Mouse (Mus musculus): ENCODE measurements around the gene Slc15a3. TPM values are rescaled to one million over a fixed set of nuclear protein-coding genes. Genes with fewer than 3 reads are reported as not detected.

The Slc15a3 gene
- total and polyA plus RNA-seq, 2 experiments from 2014 or later: 0.21 to 1.5 TPM

GRCm38 (mm10) chr19:10880085-10880974 lies 40.8 kb downstream of the Slc15a3 start:
- Histone ChIP-seq H3K4me2 (ENCODE audit: low read depth, low read length) (peak overlapping the region; percentile 91), H3K4me3 (ENCODE audit: low read length) (peak overlapping the region; percentile 66), H3K4me1 (ENCODE audit: insufficient read depth, low read length) (peaks cover 18% of the 10 kb centered on the region), H3K9ac (replicated peaks; ENCODE audit: low read length) (peak overlapping the region; percentile 66; the same call in 1 of the 2 replicates), H3K36me3 (ENCODE audit: insufficient read depth, low read length) (no peaks in the 10 kb centered on the region), H3K27me3 (ENCODE audit: insufficient read depth, low read length) (no peaks in the 10 kb centered on the region), H3K27ac (peak overlapping the region; percentile 98), H3K9me3 (ENCODE audit: low read length) (peaks cover 2% of the 10 kb centered on the region; the same call in 1 of the 2 replicates)
- TF ChIP-seq CTCF (IDR thresholded peaks at IDR 0.05; ENCODE audit: low read depth): peak; percentile 47
- 31% methylated on average over 7 of the region's 7 CpGs for WGBS
- ATAC-seq: no peak
- no peak for DNase-seq (ENCODE audit: low spot score)

DNA sequence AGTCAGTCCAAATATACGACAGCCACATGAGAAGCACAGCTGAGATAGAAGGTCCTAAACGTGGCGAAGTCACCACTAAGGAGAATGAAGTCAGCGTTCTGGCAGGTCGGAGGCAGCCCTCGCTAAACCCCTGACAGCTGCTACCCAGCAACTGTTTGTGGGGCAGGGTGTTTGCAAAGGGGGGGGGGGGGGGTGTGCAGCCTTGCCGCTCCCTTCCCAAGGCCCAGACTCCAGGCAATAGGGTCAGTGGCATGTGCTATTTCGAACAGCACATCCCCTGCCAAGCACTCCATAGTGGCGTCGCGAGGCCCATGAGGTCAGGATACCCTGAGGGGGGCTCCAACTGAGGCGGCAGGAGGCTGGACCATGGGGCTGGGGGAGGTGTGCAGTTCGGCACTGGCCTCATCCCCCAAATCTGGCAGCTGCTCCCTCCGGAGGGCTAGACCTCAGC lies 41.5 kb downstream of the Slc15a3 start:
- peak; percentile 79 for ATAC-seq

DNA sequence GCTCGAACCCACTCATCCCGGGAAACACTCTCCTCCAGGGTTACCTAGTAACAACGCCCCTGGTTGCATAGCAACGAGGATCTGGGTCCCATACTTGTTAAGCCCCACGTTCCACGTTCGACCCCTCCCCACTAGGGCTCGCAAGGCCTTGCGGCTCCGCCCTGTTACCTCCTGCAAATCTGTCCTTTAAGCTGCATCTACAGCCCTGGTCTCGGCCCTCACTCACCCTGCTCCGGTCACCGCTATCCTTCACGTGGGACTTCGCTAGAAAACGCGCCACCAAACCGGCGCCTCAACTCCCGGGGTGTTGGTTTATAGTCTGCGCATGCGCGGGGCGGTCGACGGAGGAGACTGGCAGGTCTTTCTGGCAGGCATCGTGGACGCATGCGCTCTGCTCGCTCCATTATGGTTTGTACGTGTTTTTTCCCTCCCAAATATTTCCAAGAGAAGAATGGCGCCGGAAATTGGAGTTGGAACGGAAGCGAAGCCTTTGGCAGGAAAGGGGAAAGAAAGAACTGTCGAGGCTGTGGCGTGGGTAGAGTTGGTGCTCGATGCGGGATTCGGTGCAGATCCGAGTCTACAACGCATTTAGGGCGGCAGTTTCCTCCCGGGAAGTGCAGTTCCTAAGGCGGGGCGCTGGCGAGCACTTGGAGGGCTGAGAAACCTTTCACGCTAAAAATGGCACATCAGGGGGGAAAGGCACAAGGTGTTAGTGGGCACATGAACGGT lies 42.1 kb downstream of the Slc15a3 start, which contains the start of gene Tmem109:
Gene Tmem109, minus strand, starts transcription at position 576 of the 729 bp plus-strand sequence.
- peak within 1 kb of the TSS; percentile 66 for H3K9ac ChIP-seq (replicated peaks; ENCODE audit: low read length)
- WGBS: under 1% methylated on average over 49 of the region's 49 CpGs
- H3K4me2 ChIP-seq (ENCODE audit: low read depth, low read length): peak within 1 kb of the TSS; percentile 91
- peaks cover 18% of the 10 kb centered on the region for H3K4me1 ChIP-seq (ENCODE audit: insufficient read depth, low read length)
- H3K36me3 ChIP-seq (ENCODE audit: insufficient read depth, low read length): no peaks in the 10 kb centered on the region
- DNase-seq (ENCODE audit: low spot score) (peak; percentile 98), ATAC-seq (peak; percentile 94)
- no peaks in the 10 kb centered on the region for H3K27me3 ChIP-seq (ENCODE audit: insufficient read depth, low read length)
- peak; percentile 61 for TF ChIP-seq CTCF (IDR thresholded peaks at IDR 0.05; ENCODE audit: low read depth)
- H3K27ac ChIP-seq: peak within 1 kb of the TSS; percentile 98
- H3K9me3 ChIP-seq (ENCODE audit: low read length): peaks cover 2% of the 10 kb centered on the region; the same call in 1 of the 2 replicates
- H3K4me3 ChIP-seq (ENCODE audit: low read length): peak within 1 kb of the TSS; percentile 66

More for the DNA sequence above, 41.5 kb downstream of the Slc15a3 start:
- TF ChIP-seq CTCF (IDR thresholded peaks at IDR 0.05; ENCODE audit: low read depth): no peak
- Histone ChIP-seq H3K36me3 (ENCODE audit: insufficient read depth, low read length) (no peaks in the 10 kb centered on the region), H3K9me3 (ENCODE audit: low read length) (peaks cover 2% of the 10 kb centered on the region; the same call in 1 of the 2 replicates), H3K9ac (replicated peaks; ENCODE audit: low read length) (peak overlapping the region; percentile 66), H3K4me2 (ENCODE audit: low read depth, low read length) (peak overlapping the region; percentile 91), H3K27ac (peak overlapping the region; percentile 98), H3K4me3 (ENCODE audit: low read length) (peak overlapping the region; percentile 66), H3K4me1 (ENCODE audit: insufficient read depth, low read length) (peaks cover 18% of the 10 kb centered on the region), H3K27me3 (ENCODE audit: insufficient read depth, low read length) (no peaks in the 10 kb centered on the region)
- 0% methylated on average over 14 of the region's 14 CpGs for WGBS
- peak; percentile 21 for DNase-seq (ENCODE audit: low spot score)

DNA sequence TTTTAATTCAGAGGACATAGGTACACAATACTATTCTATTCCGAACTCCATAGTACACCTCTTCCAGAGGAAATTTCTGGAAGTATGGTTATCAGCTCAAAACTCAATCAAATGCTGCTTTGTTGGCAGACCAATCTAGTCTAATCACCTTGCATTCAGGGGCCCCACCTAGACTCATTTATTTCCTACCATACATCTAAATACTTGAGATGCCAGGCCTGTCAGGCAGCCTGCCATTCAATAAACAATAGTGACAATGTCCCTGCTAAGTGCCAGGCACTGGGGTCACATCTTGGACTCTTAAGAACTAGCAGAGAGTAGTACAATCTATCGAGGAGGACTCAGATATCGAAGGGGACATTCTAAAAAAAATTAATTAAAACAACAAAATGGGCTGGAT lies 52.7 kb downstream of the Slc15a3 start:
- no peak for TF ChIP-seq CTCF (IDR thresholded peaks at IDR 0.05; ENCODE audit: low read depth)
- H3K9me3 ChIP-seq (ENCODE audit: low read length): no peaks in the 10 kb centered on the region
- no peak overlapping the region for H3K4me3 ChIP-seq (ENCODE audit: low read length)
- DNase-seq (ENCODE audit: low spot score) (no peak), ATAC-seq (no peak)
- H3K9ac ChIP-seq (replicated peaks; ENCODE audit: low read length): no peak overlapping the region
- H3K36me3 ChIP-seq (ENCODE audit: insufficient read depth, low read length): no peaks in the 10 kb centered on the region
- 87% methylated on average over 3 of the region's 3 CpGs for WGBS
- H3K27ac ChIP-seq: no peak overlapping the region
- H3K4me1 ChIP-seq (ENCODE audit: insufficient read depth, low read length): peaks cover 12% of the 10 kb centered on the region; the same call in 1 of the 2 replicates
- H3K4me2 ChIP-seq (ENCODE audit: low read depth, low read length): no peak overlapping the region
- H3K27me3 ChIP-seq (ENCODE audit: insufficient read depth, low read length): no peaks in the 10 kb centered on the region

DNA sequence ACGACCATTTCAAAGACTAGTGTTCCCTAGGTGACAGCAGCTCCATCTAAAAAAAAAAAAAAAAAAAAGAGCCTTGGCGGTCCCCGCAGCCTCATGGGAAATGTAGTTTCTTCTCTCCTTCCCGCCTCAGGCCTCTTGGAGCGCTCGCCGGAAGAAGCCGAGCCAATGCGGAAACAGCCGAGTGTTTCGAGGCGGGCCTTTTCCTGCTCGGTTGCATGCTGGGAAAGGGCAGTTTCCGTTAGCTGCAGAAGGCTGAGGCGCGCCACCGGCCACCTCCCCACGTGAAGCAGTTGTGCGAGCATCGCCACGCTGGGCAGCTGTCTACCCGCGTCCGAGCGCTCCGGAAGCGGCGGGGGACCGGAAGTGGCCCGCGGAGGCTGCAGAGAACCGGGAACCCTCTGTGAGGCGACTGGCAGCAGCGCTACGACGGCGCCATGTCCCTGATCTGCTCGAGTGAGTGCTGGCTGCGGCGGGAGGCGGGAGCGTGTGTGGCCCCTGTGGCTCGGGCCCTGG lies 55.5 kb downstream of the Slc15a3 start, which contains the start of gene Prpf19:
Gene Prpf19, plus strand, starts transcription at position 216 of the 513 bp plus-strand sequence.
- H3K36me3 ChIP-seq (ENCODE audit: insufficient read depth, low read length): peaks cover 23% of the 10 kb centered on the region
- ATAC-seq (peak; percentile 96), DNase-seq (ENCODE audit: low spot score) (peak; percentile 99)
- H3K9ac ChIP-seq (replicated peaks; ENCODE audit: low read length): peak within 1 kb of the TSS; percentile 94
- no peaks in the 10 kb centered on the region for H3K27me3 ChIP-seq (ENCODE audit: insufficient read depth, low read length)
- peaks cover 13% of the 10 kb centered on the region; the same call in 1 of the 2 replicates for H3K4me1 ChIP-seq (ENCODE audit: insufficient read depth, low read length)
- TF ChIP-seq CTCF (IDR thresholded peaks at IDR 0.05; ENCODE audit: low read depth): peak; percentile 38
- no peaks in the 10 kb centered on the region for H3K9me3 ChIP-seq (ENCODE audit: low read length)
- H3K27ac ChIP-seq: peak within 1 kb of the TSS; percentile 96
- peak within 1 kb of the TSS; percentile 90 for H3K4me2 ChIP-seq (ENCODE audit: low read depth, low read length)
- peak within 1 kb of the TSS; percentile 85 for H3K4me3 ChIP-seq (ENCODE audit: low read length)
- WGBS: under 1% methylated on average over 43 of the region's 43 CpGs

DNA sequence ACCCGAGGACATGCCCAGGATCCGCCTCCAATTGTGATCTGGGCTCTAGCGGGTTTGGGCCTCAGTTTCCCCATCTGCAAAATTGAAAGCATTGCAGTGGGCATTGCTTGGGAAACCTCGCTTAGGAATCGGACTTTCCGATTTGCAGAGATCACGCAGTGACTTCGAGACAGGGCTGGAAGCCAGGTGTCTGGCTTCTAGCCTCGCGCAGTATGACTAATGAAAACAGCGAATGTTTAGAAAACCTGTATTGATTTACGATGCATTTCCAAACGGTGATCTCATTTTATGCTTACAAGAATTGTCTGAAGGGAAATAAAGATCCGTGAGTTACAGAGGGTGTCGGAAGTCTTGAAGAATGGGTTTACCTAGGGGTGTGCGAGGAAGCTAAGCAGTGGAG lies 56.2 kb downstream of the Slc15a3 start:
- H3K27me3 ChIP-seq (ENCODE audit: insufficient read depth, low read length): no peaks in the 10 kb centered on the region
- 1% methylated on average over 16 of the region's 16 CpGs for WGBS
- no peak for TF ChIP-seq CTCF (IDR thresholded peaks at IDR 0.05; ENCODE audit: low read depth)
- ATAC-seq (peak; percentile 6; the same call in 1 of the 2 replicates), DNase-seq (ENCODE audit: low spot score) (no peak)
- H3K9me3 ChIP-seq (ENCODE audit: low read length): no peaks in the 10 kb centered on the region
- peak overlapping the region; percentile 94 for H3K9ac ChIP-seq (replicated peaks; ENCODE audit: low read length)
- H3K36me3 ChIP-seq (ENCODE audit: insufficient read depth, low read length): peaks cover 29% of the 10 kb centered on the region
- peak overlapping the region; percentile 90 for H3K4me2 ChIP-seq (ENCODE audit: low read depth, low read length)
- peak overlapping the region; percentile 85 for H3K4me3 ChIP-seq (ENCODE audit: low read length)
- H3K27ac ChIP-seq: peak overlapping the region; percentile 96
- peaks cover 13% of the 10 kb centered on the region; the same call in 1 of the 2 replicates for H3K4me1 ChIP-seq (ENCODE audit: insufficient read depth, low read length)

Measured in hindbrain, postnatal 0 days (tissue).